Comparison of ENCODE assay signal across 21 mouse cellular contexts in the genomic region with DNA sequence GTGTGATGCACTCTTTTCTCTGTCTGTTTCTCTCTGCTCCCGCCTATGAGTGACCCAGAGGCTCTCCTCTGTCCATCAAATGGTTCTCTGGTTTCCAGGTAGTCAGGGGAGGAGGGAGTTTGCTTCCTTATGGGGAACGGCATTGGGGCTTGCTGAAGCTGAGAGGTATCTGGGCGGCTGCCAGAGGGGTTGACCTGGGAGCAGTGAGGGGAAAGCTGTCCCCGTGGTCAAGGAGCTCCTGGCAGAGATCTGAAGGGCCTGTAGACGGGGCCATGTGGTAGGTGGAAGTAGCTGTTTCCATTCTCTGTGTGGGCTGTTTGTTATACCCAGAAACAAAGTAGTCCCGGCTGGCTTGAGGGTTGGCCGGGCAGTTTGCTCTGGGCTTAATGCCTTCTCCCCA. TPM values are rescaled to one million over a fixed set of nuclear protein-coding genes. Genes with fewer than 3 reads are reported as not detected.
DNase-seq lines count a peak whose midpoint lies in the region; ATAC-seq lines count a peak whose summit lies in the region.
"Had no signal": no experiment of that assay in that cellular context is flagged by ENCODE, and none has a peak within 500 bp of the region (broad histone marks: within the 10 kb centered on the region; RNA-seq: fewer than 3 reads in every experiment).

No protein-coding gene starts in this region.

- no peak overlapping the region for H3K4me3 ChIP-seq in heart, embryonic 11.5 days (ENCODE audit: low read depth, low read length)
- H3K4me3 ChIP-seq in heart, embryonic 14.5 days (ENCODE audit: control insufficient read depth in 1 of 2, insufficient read depth in 1 of 2, low read depth in 1 of 2, low read length in 2 of 2), result no peak overlapping the region
- no peak overlapping the region for H3K4me3 ChIP-seq in kidney, embryonic 15.5 days (replicated peaks)
- H3K4me3 ChIP-seq: embryonic facial prominence, embryonic 10.5 days; erythroblast, embryonic 14.5 days; forebrain, embryonic 15.5 days; limb, embryonic 13.5 days; megakaryocyte, embryonic 14.5 days; midbrain, embryonic 15.5 days; stomach, embryonic 15.5 days had no signal

- no peaks in the 10 kb centered on the region for H3K36me3 ChIP-seq in heart, embryonic 11.5 days (ENCODE audit: control insufficient read depth, insufficient read depth, low read length)
- peaks cover 40% of the 10 kb centered on the region for H3K36me3 ChIP-seq in heart, embryonic 14.5 days (ENCODE audit: control insufficient read depth, insufficient read depth, low read length)
- no peaks in the 10 kb centered on the region for H3K36me3 ChIP-seq in kidney, embryonic 15.5 days
- H3K36me3 ChIP-seq: forebrain, embryonic 15.5 days; limb, embryonic 13.5 days; midbrain, embryonic 15.5 days; stomach, embryonic 15.5 days had no signal

- 0 out of 2 replicates have a peak, but pooled peaks have one; percentile 17 for ATAC-seq in heart, embryonic 11.5 days (replicated peaks; ENCODE audit: insufficient number of reproducible peaks, low FRiP score, low TSS enrichment)
- ATAC-seq in heart, embryonic 14.5 days (ENCODE audit: insufficient number of reproducible peaks, insufficient read depth, low FRiP score, low read depth), result peak; percentile 52; the same call in 1 of the 2 replicates
- ATAC-seq in kidney, embryonic 15.5 days (replicated peaks; ENCODE audit: low FRiP score), result no peak
- ATAC-seq: forebrain, embryonic 15.5 days; hindbrain, embryonic 16.5 days; midbrain, embryonic 15.5 days had no signal

- peak overlapping the region; percentile 54; the same call in 1 of the 2 replicates for H3K27ac ChIP-seq in heart, embryonic 11.5 days (ENCODE audit: low read depth, low read length)
- peak overlapping the region; percentile 50 to 52 for H3K27ac ChIP-seq in heart, embryonic 14.5 days (replicated peaks in 1 of 2; ENCODE audit: control insufficient read depth in 1 of 2, insufficient read depth in 1 of 2, low read depth in 2 of 2, low read length in 2 of 2)
- no peak overlapping the region for H3K27ac ChIP-seq in kidney, embryonic 15.5 days
- H3K27ac ChIP-seq: embryonic facial prominence, embryonic 10.5 days; forebrain, embryonic 15.5 days; limb, embryonic 13.5 days; liver, embryonic 14.5 days; midbrain, embryonic 15.5 days had no signal

- no peaks in the 10 kb centered on the region for H3K27me3 ChIP-seq in heart, embryonic 11.5 days (ENCODE audit: control insufficient read depth, insufficient read depth, low read length)
- H3K27me3 ChIP-seq in heart, embryonic 14.5 days (ENCODE audit: control insufficient read depth, insufficient read depth, low read length), result no peaks in the 10 kb centered on the region
- no peaks in the 10 kb centered on the region for H3K27me3 ChIP-seq in kidney, embryonic 15.5 days
- H3K27me3 ChIP-seq: forebrain, embryonic 15.5 days; limb, embryonic 13.5 days; midbrain, embryonic 15.5 days; stomach, embryonic 15.5 days had no signal

- 43% methylated on average over 7 of the region's 7 CpGs for WGBS in heart, embryonic 11.5 days (ENCODE audit: insufficient replicate concordance)
- WGBS in heart, embryonic 14.5 days, result 16% methylated on average over 7 of the region's 7 CpGs
- WGBS in kidney, embryonic 15.5 days, result 60% methylated on average over 7 of the region's 7 CpGs

- H3K4me2 ChIP-seq in heart, embryonic 11.5 days, result peak overlapping the region; percentile 29
- H3K4me2 ChIP-seq in heart, embryonic 14.5 days (ENCODE audit: low read length), result peak overlapping the region; percentile 28
- H3K4me2 ChIP-seq in kidney, embryonic 15.5 days, result no peak overlapping the region
- H3K4me2 ChIP-seq: forebrain, embryonic 15.5 days; limb, embryonic 13.5 days; midbrain, embryonic 15.5 days; stomach, embryonic 15.5 days had no signal

- H3K9me3 ChIP-seq in heart, embryonic 11.5 days (replicated peaks; ENCODE audit: control insufficient read depth, low read length), result no peaks in the 10 kb centered on the region
- no peaks in the 10 kb centered on the region for H3K9me3 ChIP-seq in heart, embryonic 14.5 days (ENCODE audit: control insufficient read depth, low read length)
- no peaks in the 10 kb centered on the region for H3K9me3 ChIP-seq in kidney, embryonic 15.5 days (replicated peaks)
- H3K9me3 ChIP-seq: embryonic facial prominence, embryonic 10.5 days; forebrain, embryonic 15.5 days; limb, embryonic 13.5 days; megakaryocyte, embryonic 14.5 days; midbrain, embryonic 15.5 days; stomach, embryonic 15.5 days had no signal

- H3K4me1 ChIP-seq in heart, embryonic 11.5 days (ENCODE audit: control insufficient read depth, insufficient read depth, low read length), result peaks cover 74% of the 10 kb centered on the region
- H3K4me1 ChIP-seq in heart, embryonic 14.5 days (ENCODE audit: control insufficient read depth in 2 of 2, insufficient read depth in 2 of 2, low read length in 2 of 2), result peaks cover 50 to 85% of the 10 kb centered on the region in 2 experiments
- peaks cover 19% of the 10 kb centered on the region for H3K4me1 ChIP-seq in kidney, embryonic 15.5 days

- H3K9ac ChIP-seq in heart, embryonic 11.5 days (ENCODE audit: low read depth, low read length), result no peak overlapping the region
- peak overlapping the region; percentile 32 for H3K9ac ChIP-seq in heart, embryonic 14.5 days (ENCODE audit: low read length)
- H3K9ac ChIP-seq in kidney, embryonic 15.5 days, result no peak overlapping the region
- H3K9ac ChIP-seq: forebrain, embryonic 15.5 days; limb, embryonic 13.5 days; liver, embryonic 14.5 days; midbrain, embryonic 15.5 days; stomach, embryonic 15.5 days had no signal

- no peak for DNase-seq in heart, adult 18-20 months
- peak; percentile 90 to 94 for DNase-seq in lung, adult 18-20 months
- DNase-seq in lung, postnatal 25 days (ENCODE audit: low spot score), result peak; percentile 89
- DNase-seq in spleen, adult 12 weeks (ENCODE audit: low spot score), result no peak
- no peak for DNase-seq in adrenal gland, postnatal 4 days (ENCODE audit: low spot score in 2 of 2)
- DNase-seq: cerebellum, postnatal 25 days; kidney, adult 18-20 months; kidney, postnatal 14 days; thymus, postnatal 14 days had no signal

RNA-seq across cellular contexts. Expression of a gene that starts 6.3 kb away (rescaled TPM):
- 33.9 and 35.8 TPM in 2 replicates for polyA plus RNA-seq in heart, embryonic 11.5 days (2014; fragmentation: Nextera tagmentation; extraction: Ambion mirVana)
- total RNA-seq in heart, adult 18-20 months (2021), result 10 to 100 TPM; 39.6 to 40.8 TPM
- polyA plus RNA-seq in heart, embryonic 14.5 days (2014; fragmentation: Nextera tagmentation; extraction: Ambion mirVana), result 46.6 and 51.3 TPM in 2 replicates
- 10.4 and 12.6 TPM in 2 replicates for polyA plus RNA-seq in kidney, embryonic 15.5 days (2015; fragmentation: Nextera tagmentation; extraction: Ambion mirVana)
- total RNA-seq in adrenal gland, postnatal 4 days (2021), result 10 to 100 TPM; 31.3 to 31.4 TPM

RNA-seq across cellular contexts. Expression of a gene that starts 35.3 kb away (rescaled TPM):
- 31.0 and 33.8 TPM in 2 replicates for polyA plus RNA-seq in heart, embryonic 11.5 days (2014; fragmentation: Nextera tagmentation; extraction: Ambion mirVana)
- 10 to 100 TPM; 10.3 to 16.1 TPM for total RNA-seq in heart, adult 18-20 months (2021)
- polyA plus RNA-seq in heart, embryonic 14.5 days (2014; fragmentation: Nextera tagmentation; extraction: Ambion mirVana), result 26.2 and 27.4 TPM in 2 replicates
- 29.0 and 30.6 TPM in 2 replicates for polyA plus RNA-seq in kidney, embryonic 15.5 days (2015; fragmentation: Nextera tagmentation; extraction: Ambion mirVana)
- 10 to 100 TPM; 13.1 to 14.9 TPM for total RNA-seq in adrenal gland, postnatal 4 days (2021)
- polyA plus RNA-seq: erythroblast, embryonic 14.5 days had no signal

Comparison
In these comparisons a context has a peak if more than half of its experiments do, and no peak if none do; other contexts are left out.
1. DNase-seq: peak in lung, adult 18-20 months (2 of 2) and lung, postnatal 25 days (single experiment); none in heart, adult 18-20 months (0 of 2), spleen, adult 12 weeks (single experiment) and adrenal gland, postnatal 4 days (0 of 2).